Mouse (Mus musculus): ENCODE data around the gene Msl1.
A peak's percentile ranks its signal among the peaks of the same experiment; 100 is the strongest.

Msl1 gene

DNA sequence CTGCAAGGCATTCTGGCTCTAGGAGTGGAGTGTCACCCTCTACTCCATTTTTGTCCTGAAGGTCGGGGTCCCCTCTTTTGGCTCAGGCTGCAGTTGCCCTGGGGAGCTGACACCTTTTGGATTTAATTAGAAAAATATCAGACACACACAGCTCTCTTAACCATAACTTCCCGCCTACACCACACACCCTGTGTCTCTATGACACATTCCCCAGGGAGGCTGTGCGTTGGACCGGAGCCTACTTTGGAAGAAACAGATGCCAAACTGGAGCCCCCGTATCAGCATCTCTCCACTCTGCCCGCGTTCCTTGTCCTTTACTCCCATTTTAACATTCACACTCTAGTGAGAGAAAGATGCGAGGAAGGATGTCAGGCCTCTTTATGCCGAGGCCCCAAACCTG, 43.2 kb downstream of the Msl1 start:
- no peak for DNase-seq (ENCODE audit: extremely low spot score, low spot score)

DNA sequence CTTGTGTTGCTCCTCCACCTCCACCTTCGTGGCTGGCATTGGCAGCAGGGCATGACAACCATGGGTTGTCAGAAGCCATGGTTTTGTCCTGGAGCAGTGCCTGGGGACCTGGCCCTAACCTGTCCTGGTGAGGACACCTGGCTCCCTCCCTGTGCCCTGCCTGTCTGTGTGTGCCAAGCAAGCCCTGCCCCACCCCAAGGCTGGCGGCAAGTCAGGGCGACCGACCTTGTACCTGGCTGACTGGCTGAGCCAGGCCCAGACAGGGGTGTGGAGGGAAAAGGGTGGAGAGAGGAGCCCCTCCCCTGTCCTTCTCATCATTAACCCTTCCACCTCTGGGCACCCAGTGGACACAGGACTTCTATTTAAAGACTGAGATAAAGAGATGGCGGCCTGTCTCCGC, 44.1 kb downstream of the Msl1 start:
- DNase-seq (ENCODE audit: extremely low spot score, low spot score), result no peak

DNA sequence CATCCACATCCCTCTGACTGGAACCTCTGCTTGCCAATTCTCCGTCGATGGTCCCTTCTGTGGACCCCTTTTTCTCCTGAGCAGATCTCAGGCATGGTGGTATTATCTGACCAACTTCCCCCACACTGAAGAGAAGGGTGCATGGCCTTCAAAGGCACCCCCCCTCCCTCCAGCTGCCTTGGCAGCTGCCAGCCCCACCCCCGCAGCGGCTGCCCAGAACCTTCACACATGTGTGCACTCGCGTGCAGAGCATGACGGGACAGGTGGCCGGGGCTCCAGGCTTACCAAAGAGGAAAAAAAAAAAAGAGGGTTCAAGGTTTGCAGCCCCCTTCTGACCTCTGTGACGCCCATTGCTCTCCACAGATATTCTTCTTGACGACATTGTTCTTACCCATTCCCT, 44.6 kb downstream of the Msl1 start:
- DNase-seq (ENCODE audit: extremely low spot score, low spot score), result no peak

DNA sequence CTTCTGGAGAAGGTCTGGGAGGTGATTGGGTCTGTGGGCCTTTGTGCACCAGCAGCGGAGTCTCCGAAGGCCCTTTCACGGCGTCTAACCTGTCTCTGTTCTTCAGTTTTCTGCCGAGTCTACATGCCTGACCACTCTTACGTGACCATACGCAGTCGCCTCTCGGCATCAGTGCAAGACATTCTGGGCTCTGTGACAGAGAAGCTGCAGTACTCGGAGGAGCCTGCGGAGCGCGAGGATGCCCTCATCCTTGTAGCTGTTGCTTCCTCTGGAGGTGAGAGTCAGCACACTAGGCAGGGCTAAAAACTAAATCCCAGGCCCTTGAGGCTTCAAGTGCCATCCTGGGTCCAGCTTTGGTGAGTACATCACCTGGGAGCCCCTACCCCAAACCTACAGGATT, 50.7 kb downstream of the Msl1 start:
- DNase-seq (ENCODE audit: extremely low spot score, low spot score), result no peak

DNA sequence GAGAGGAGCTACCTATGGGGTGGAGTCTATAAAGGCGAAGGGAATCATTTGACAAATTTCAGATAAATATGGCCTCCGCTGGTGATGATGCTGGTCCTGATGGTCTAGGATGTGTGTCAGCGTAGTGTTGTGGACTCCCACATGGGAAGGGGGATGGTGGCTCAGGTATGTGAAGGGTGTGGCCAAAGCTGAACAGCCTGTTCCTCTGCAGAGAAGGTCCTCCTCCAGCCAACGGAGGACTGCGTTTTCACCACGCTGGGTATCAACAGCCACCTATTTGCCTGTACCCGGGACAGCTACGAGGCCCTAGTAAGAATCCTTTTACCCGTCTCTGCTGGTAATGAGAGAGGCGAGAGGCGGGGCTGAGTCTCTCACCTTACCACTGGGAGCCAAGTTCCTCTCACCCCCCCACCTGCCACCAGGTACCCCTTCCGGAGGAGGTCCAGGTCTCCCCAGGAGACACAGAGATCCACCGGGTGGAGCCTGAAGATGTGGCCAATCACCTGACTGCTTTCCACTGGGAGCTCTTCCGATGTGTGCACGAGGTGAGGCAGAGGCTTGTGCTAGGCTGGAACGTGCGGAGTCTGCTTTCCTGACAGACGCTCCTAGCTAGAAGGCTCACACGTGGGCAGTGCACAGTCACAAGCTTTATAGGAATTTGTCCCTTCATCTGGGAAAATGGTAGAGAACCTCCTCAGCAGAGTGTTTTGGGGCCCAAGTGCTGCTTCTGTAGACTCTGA, 51.7 kb downstream of the Msl1 start:
- DNase-seq (ENCODE audit: extremely low spot score, low spot score), result no peak

DNA sequence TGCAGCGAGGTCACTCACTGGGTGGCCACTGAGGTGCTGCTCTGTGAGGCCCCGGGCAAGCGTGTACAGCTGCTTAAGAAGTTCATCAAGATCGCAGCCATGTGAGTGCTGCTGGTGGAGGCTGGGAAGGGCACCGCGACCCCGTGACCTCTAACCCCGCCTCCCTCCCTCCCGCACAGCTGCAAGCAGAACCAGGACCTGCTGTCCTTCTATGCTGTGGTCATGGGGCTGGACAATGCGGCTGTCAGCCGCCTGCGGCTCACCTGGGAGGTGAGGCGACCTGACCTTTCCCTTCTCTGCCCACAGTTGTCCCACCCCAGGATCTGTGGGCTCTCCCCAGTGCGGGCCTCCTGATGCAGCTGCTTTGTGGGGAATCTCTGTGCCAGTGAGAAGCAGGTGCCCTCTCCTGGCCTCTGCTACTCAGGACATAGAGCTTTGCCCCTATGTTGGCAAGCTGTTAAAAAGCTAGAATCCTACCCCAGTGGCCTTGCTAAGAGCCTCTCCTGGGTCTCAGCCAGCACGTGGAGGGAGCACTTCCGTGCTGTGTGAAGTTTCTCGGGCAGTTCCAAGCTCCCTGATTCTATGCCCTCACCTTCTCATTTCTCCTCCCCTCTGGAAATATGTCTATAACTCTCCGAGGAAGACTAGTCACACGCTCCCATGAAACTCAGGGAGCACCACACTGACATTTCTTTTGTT, 54.0 kb downstream of the Msl1 start:
- peak; percentile 46 for DNase-seq (ENCODE audit: extremely low spot score, low spot score)

DNA sequence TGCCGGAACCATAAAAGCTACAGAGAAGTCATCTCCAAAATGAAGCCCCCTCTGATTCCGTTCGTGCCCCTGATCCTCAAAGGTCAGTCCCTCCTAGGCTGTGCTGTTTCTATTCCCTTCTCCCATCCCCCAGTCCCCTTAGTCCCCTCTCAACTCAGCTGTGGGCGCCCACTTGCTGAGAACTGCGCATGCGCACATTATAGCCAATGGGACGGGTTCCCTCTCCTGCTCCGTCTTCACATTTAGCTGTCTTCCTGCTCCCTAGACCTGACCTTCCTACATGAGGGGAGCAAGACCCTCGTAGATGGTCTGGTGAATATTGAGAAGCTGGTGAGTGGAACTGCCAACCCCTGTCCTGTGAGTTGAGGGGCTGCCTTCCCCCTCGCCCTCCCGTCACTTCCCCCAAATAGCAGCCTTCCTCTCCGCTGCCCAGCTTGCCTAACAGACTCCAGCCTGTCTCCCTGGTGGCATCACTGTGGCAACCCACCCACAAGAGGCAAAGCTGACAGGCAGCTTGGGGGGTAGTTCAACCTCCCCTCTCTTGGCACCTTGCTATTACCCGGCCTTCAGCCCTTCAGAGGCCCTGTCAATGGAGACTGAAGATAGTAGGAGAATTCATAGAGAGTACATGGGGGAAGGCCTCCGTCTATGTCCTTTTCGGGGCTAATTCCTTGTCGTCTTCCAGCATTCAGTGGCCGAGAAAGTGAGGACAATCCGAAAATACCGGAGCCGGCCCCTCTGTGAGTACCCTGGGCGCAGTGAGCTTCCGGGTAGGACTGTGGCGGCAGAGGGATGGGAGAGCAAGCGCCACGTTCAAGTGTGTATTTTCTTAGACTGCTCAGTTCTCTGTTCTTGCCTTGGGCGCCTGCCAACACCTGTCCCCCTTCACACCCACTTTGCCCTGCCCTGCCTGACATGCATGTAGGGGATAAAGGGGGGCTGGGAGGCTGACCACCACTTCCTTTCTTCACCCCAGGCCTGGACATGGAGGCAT, 55.1 kb downstream of the Msl1 start:
- peak; percentile 52 for DNase-seq (ENCODE audit: extremely low spot score, low spot score)

DNA sequence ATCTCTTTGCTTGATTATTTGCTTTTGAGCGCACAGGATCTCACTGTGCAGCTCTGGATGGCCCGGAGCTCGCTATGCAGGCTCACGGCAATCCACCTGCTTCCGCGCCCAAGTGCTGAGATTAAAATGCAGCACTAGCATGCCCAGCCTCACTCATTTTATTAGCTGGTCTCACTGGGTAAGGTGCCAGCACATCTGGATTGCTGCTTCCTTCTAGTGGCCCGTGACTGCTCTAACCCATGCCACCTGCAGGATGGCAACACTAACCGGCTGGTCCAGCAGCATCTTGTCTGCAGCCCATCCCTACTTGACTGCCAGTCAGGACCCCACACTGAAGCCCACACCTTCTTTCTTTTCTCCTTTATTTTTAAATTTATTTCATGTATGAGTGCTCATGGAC, 58.8 kb downstream of the Msl1 start:
- no peak for DNase-seq (ENCODE audit: extremely low spot score, low spot score)

DNA sequence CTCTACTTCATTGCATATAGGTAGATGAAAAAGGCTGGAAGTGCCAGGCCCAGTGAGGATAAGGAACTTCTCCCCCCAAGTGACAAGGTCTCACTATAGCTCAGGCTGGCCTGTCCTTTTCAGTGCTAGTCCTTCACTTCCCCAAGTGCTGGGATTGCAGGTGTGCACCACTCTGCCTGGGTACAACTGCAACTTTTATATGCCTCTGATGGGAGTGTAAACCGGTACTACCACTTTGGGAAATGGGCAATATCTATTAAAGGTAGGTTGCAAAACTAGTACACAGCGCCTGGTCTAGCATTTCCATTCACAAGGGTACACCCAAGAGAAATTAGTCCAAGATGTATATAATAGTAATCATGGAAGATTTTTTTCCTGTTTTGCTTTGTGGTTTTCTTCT, 59.3 kb downstream of the Msl1 start:
- no peak for DNase-seq (ENCODE audit: extremely low spot score, low spot score)

Measured in neural tube, embryonic 10.5 days (tissue).